Mouse (Mus musculus) heart, adult 2 months (tissue): Measurements from ENCODE around the gene Zxdb.

ENCODE experiments used
- CTCF ChIP-seq: fragments of 200-600 bp; IDR thresholded peaks from 2 replicates; pipeline ENCODE4 v1.8.1; 2022; ENCODE audit warnings: antibody characterized with exemption, mild to moderate bottlenecking, moderate library complexity
- EP300 ChIP-seq: fragments of 200-500 bp; IDR thresholded peaks from 2 replicates; pipeline ENCODE4 v1.6.1; 2011; ENCODE audit warnings: low read depth, low read length, control low read depth; ENCODE audit not compliant: insufficient read depth
- POLR2A ChIP-seq: fragments of 200-500 bp; IDR thresholded peaks from 2 replicates; pipeline ENCODE4 v1.6.1; 2011; ENCODE audit warnings: mild to moderate bottlenecking, low read depth, low read length, control low read depth; ENCODE audit not compliant: insufficient read depth

GRCm38 (mm10) chrX:94759959-94760358 is 35.6 kb downstream of the Zxdb start:
- TF ChIP-seq POLR2A (no peak), CTCF (no peak), EP300 (no peak)
